In the genomic region with DNA sequence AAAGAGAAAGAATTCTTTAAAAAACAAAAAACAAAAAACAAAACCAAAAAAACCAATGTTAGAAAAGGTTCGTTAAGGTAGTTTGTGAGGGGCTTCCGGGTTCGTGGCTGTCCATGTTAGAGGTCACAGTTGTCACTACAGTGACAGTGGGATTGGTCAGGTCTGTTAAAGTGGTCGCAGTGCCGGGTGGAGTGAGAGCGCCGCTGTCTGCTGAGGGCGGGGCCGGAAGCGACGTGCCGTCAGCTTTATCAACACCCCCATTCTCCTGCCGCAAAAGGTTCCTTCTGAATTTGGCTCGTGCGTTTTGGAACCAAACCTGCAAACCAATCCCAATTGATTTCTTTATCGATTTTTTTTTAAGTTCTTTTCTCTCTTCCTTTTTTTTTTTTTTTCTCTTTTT, we compare ENCODE assay signal across 1 mouse cellular context.
A peak's percentile ranks its signal among the peaks of the same experiment; 100 is the strongest.
TF ChIP-seq lines count a peak whose summit lies in the region.

No protein-coding gene starts in this region.

TF ChIP-seq in CH12.LX, 34 proteins besides CTCF, POLR2A, EP300 and RAD21 (continued from another document):
- TF ChIP-seq TBP (conservative IDR thresholded peaks at IDR 0.05; ENCODE audit: low read depth, low read length) (peak; percentile 70; the same call in 1 of the 2 replicates), MXI1 (IDR thresholded peaks at IDR 0.05; ENCODE audit: low read depth, low read length) (peak; percentile 64; the same call in 1 of the 2 replicates), MAFK (IDR thresholded peaks at IDR 0.05; ENCODE audit: insufficient replicate concordance, low read length) (no peak), SMC3 (IDR thresholded peaks at IDR 0.05; ENCODE audit: low read depth, low read length) (no peak), POLR2AphosphoS2 (IDR thresholded peaks at IDR 0.05; ENCODE audit: low read depth, low read length) (no peak), MYC (IDR thresholded peaks at IDR 0.05; ENCODE audit: low read depth, low read length) (no peak), E2F4 (IDR thresholded peaks at IDR 0.05; ENCODE audit: insufficient replicate concordance, low read depth, low read length) (no peak), ZNF384 (IDR thresholded peaks at IDR 0.05; ENCODE audit: low read depth, low read length) (no peak), IRF4 (IDR thresholded peaks at IDR 0.05; ENCODE audit: low read depth, low read length) (0 out of 2 replicates have a peak, but pooled peaks have one; percentile 37), MAX (IDR thresholded peaks at IDR 0.05; ENCODE audit: low read length) (no peak), ETS1 (conservative IDR thresholded peaks at IDR 0.05; ENCODE audit: low read depth, low read length) (peak; percentile 22; the same call in 1 of the 2 replicates), PAX5 (IDR thresholded peaks at IDR 0.05; ENCODE audit: low read length) (no peak), GABPA (IDR thresholded peaks at IDR 0.05; ENCODE audit: insufficient replicate concordance, low read depth, low read length) (no peak), MEF2A (IDR thresholded peaks at IDR 0.05; ENCODE audit: borderline replicate concordance, low read depth, low read length) (0 out of 2 replicates have a peak, but pooled peaks have one; percentile 50), JUND (conservative IDR thresholded peaks at IDR 0.05; ENCODE audit: low read depth, low read length) (no peak), ZMIZ1 (IDR thresholded peaks at IDR 0.05; ENCODE audit: low read depth, low read length) (no peak), CHD2 (IDR thresholded peaks at IDR 0.05; ENCODE audit: low read length) (no peak), SIN3A (IDR thresholded peaks at IDR 0.05; ENCODE audit: low read length) (peak; percentile 69; the same call in 1 of the 2 replicates), KAT2A (IDR thresholded peaks at IDR 0.05; ENCODE audit: insufficient replicate concordance, low read length) (no peak), CHD1 (IDR thresholded peaks at IDR 0.05; ENCODE audit: low read depth, low read length) (0 out of 2 replicates have a peak, but pooled peaks have one; percentile 41), RCOR1 (conservative IDR thresholded peaks at IDR 0.05; ENCODE audit: low read depth, low read length) (no peak)
